Mouse (Mus musculus): ENCODE measurements around the gene Tas2r102. TPM values are rescaled to one million over a fixed set of nuclear protein-coding genes. Genes with fewer than 3 reads are reported as not detected.

Gene Tas2r102
- not detected in 2 replicates for polyA plus RNA-seq (2012; rRNA removed)

DNA sequence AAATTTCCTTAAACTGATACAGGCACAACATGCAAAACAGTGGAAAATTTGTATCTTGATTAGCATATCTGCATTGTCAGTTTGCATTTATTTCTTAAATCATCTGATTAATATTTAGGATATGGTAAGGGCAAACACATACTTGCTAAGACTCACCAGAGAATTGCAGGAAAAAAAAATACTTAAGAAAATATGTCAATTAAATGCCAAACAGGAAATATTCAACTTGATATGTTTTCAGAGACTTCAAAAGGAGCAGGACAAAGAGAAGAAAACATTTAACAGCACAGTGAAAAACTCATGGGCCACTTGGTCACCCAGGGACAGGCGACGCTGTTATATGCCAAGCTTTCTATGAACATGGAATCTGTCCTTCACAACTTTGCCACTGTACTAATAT is at the start of gene Tas2r102:
Tas2r102 (plus strand) TSS at position 301 of the 400 bp plus-strand sequence.

DNA sequence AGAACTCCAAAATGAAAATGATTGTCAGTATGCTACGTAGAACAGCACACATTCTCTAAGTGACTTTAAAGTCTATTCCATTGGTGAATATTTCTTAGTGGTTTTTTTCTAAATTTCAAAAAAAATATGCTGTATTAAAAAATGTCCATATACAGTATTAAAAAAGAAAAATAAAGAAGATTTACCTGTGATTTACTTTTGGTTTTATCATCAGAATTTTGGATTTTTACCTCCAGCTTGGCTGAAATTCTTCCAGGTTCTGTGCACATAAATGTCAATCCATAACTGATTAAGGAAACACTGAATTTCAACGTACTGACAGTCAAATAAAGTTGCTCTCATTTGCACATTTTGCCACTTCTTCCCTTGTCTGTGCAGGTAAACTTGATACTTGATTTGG is 24.0 kb upstream of the Tas2r102 start, which contains the start of gene Tas2r115:
Tas2r115 (minus strand) TSS at position 101 of the 400 bp plus-strand sequence.

DNA sequence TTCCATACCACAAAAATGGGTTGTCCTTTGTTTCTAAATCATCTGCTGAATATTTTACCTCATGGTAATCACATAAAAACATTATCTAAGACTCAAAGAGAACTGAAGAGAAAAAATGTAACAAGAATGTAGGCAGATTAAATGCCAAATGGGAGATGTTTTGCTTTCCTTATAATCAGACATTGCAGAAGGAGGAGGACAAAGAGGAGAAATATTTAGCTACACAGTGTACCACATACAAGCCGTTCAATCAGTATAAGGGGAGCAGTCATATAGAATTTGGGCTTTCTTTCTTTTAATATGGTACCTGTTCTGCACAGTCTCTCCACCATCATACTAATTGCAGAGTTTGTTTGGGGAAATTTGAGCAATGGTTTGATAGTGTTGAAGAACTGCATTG is 7.5 kb upstream of the Tas2r102 start, which contains the start of gene Tas2r124:
Tas2r124 (plus strand) TSS at position 301 of the 400 bp plus-strand sequence.

DNA sequence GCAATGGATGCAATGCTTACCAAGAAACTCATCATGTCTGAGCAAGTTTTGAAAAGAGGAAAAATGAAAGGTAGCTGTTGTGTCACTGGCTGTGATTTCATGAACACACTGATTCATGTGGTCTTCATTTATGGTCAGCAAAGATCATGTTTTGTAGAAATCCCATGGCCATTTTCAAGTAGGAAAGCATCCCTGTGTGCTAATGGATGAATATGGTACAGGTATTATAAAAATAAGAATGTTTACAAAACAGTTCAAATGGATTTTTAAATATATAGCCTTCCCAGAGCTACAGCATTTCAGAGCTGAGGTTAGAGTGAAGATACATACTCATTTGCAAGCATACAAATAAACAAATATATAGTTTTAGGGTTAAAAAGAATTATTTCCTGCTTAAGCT is 16.1 kb downstream of the Tas2r102 start, which contains the start of gene Tas2r136:
Tas2r136 (minus strand) TSS at position 101 of the 400 bp plus-strand sequence.

DNA sequence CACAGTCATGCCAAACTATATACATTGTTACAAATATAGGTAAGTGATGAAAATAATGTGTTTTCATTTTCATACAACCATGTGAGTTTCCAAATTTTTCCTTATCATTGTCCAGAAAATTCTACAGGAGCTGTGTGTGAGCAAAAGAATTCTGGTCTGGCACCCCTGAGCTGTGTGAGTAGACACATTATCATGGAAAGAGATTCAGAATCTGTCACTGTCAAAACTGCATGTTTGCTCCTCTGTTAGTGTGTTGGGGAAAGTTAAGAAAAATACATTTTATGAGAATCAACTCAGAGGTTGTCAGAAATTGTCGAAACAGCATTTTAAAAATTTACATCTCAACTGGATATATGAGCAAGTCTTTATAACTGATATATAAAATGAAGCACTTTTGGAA is 40.6 kb downstream of the Tas2r102 start, which contains the start of gene Tas2r117:
Tas2r117 (plus strand) TSS at position 301 of the 400 bp plus-strand sequence.

Other genes with a start within 250 kb of the Tas2r102 start
- not detected in 2 replicates for gene Prh1, start 192.3 kb upstream of the Tas2r102 start, polyA plus RNA-seq (2012; rRNA removed)
- not detected in 2 replicates for gene Prp2, start 166.2 kb upstream of the Tas2r102 start, polyA plus RNA-seq (2012; rRNA removed)
- gene A630073D07Rik, start 110.6 kb upstream of the Tas2r102 start, polyA plus RNA-seq (2012; rRNA removed), result not detected in 2 replicates
- not detected in 2 replicates for gene Tas2r120, start 105.2 kb upstream of the Tas2r102 start, polyA plus RNA-seq (2012; rRNA removed)
- gene Tas2r121, start 61.1 kb upstream of the Tas2r102 start, polyA plus RNA-seq (2012; rRNA removed), result not detected in 2 replicates
- not detected in 2 replicates for gene Tas2r122, start 50.2 kb upstream of the Tas2r102 start, polyA plus RNA-seq (2012; rRNA removed)
- not detected in 2 replicates for gene Tas2r115, start 24.1 kb upstream of the Tas2r102 start, polyA plus RNA-seq (2012; rRNA removed)
- not detected in 2 replicates for gene Tas2r124, start 7.4 kb upstream of the Tas2r102 start, polyA plus RNA-seq (2012; rRNA removed)
- not detected in 2 replicates for gene Tas2r136, start 16.0 kb downstream of the Tas2r102 start, polyA plus RNA-seq (2012; rRNA removed)
- gene Tas2r117, start 40.7 kb downstream of the Tas2r102 start, polyA plus RNA-seq (2012; rRNA removed), result not detected in 2 replicates
- not detected in 2 replicates for gene Tas2r123, start 85.0 kb downstream of the Tas2r102 start, polyA plus RNA-seq (2012; rRNA removed)
- not detected in 2 replicates for gene Tas2r116, start 93.3 kb downstream of the Tas2r102 start, polyA plus RNA-seq (2012; rRNA removed)
- not detected in 2 replicates for gene Tas2r110, start 105.9 kb downstream of the Tas2r102 start, polyA plus RNA-seq (2012; rRNA removed)
- not detected in 2 replicates for gene Tas2r113, start 130.9 kb downstream of the Tas2r102 start, polyA plus RNA-seq (2012; rRNA removed)
- gene Tas2r125, start 147.5 kb downstream of the Tas2r102 start, polyA plus RNA-seq (2012; rRNA removed), result not detected in 2 replicates
- not detected in 2 replicates for gene Tas2r129, start 189.0 kb downstream of the Tas2r102 start, polyA plus RNA-seq (2012; rRNA removed)
- not detected in 2 replicates for gene Tas2r131, start 195.8 kb downstream of the Tas2r102 start, polyA plus RNA-seq (2012; rRNA removed)
- not detected in 2 replicates for gene Tas2r109, start 218.8 kb downstream of the Tas2r102 start, polyA plus RNA-seq (2012; rRNA removed)